Mouse (Mus musculus): ENCODE measurements around the gene Dguok. TPM values are rescaled to one million over a fixed set of nuclear protein-coding genes. Genes with fewer than 3 reads are reported as not detected.

Gene Dguok
- total RNA-seq, 2 experiments from 2014 or later, result 17.8 to 20.6 TPM

DNA sequence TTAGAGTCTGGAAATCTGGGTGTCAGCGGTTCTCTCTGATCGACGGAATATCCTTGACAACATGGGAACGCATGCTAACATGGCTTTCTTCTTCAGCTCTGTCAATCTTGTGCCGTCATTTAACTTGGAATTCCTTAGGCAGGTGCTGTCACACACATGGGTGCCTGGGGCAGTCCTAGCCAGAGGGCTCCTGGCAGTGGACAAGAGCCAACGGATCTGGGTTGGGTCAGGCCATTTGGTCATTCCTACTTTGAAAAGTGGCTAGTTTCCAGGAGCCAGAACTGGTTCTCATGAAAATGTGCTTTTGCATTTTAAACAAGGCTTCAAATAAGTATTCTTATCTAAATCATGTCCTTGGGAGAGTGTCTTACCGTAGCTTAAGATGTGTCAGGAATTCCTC is 35.0 kb downstream of the Dguok start:
- intact Hi-C loops (cut with DNase I), result no loop called here
- no peak for DNase-seq
- TF ChIP-seq CTCF (IDR thresholded peaks at IDR 0.05), result no peak
- Histone ChIP-seq H3K4me3 (no peak overlapping the region), H3K27ac (no peak overlapping the region)

DNA sequence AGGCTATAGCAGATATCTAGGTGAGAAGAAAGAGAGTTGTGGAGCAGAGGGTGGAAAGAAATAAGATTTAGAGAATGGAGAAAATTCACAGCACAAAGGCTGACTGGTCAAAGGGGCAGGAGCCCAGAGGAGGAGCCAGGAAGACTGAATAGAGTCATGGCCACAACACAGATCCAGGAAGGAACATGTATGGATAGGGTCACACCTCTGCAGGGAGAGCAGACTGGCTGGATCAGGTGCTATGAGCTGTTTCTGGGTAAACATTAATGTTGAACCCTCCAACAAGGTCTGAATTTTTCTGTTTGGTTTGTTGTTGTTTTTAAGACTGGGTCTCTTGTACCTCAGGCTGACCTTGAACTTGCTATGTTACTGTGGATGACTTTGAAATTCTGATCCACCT is 42.8 kb downstream of the Dguok start:
- H3K27ac ChIP-seq, result no peak overlapping the region

GRCm38 (mm10) chr6:83459034-83459644 is 47.6 kb downstream of the Dguok start, which contains the start of gene Tet3:
TSS of gene Tet3 (minus strand) at chr6:83459084.
- DNase-seq, result no peak
- no peak within 1 kb of the TSS for H3K27ac ChIP-seq
- intact Hi-C loops (cut with DNase I), result loop anchor here (5.0 kb wide), 1 partner anchor 102 kb away; no protein-coding TSS in a partner anchor
- no peak within 1 kb of the TSS for H3K4me3 ChIP-seq
- TF ChIP-seq CTCF (IDR thresholded peaks at IDR 0.05), result no peak

More for the DNA sequence above, 42.8 kb downstream of the Dguok start:
- no peak for DNase-seq
- intact Hi-C loops (cut with DNase I), result no loop called here
- TF ChIP-seq CTCF (IDR thresholded peaks at IDR 0.05), result no peak
- H3K4me3 ChIP-seq, result no peak overlapping the region

- no peak for DNase-seq
- H3K4me3 ChIP-seq, result peak overlapping the region; percentile 93
- intact Hi-C loops (cut with DNase I), result loop anchor here (2.0 to 5.0 kb wide), 2 partner anchors 50 to 100 kb away; partner anchors contain the start of gene Dguok
- TF ChIP-seq CTCF (IDR thresholded peaks at IDR 0.05), result no peak
- peak overlapping the region; percentile 89 for H3K27ac ChIP-seq
Observed at GRCm38 (mm10) chr6:83456984-83457810, 49.6 kb downstream of the Dguok start.

DNA sequence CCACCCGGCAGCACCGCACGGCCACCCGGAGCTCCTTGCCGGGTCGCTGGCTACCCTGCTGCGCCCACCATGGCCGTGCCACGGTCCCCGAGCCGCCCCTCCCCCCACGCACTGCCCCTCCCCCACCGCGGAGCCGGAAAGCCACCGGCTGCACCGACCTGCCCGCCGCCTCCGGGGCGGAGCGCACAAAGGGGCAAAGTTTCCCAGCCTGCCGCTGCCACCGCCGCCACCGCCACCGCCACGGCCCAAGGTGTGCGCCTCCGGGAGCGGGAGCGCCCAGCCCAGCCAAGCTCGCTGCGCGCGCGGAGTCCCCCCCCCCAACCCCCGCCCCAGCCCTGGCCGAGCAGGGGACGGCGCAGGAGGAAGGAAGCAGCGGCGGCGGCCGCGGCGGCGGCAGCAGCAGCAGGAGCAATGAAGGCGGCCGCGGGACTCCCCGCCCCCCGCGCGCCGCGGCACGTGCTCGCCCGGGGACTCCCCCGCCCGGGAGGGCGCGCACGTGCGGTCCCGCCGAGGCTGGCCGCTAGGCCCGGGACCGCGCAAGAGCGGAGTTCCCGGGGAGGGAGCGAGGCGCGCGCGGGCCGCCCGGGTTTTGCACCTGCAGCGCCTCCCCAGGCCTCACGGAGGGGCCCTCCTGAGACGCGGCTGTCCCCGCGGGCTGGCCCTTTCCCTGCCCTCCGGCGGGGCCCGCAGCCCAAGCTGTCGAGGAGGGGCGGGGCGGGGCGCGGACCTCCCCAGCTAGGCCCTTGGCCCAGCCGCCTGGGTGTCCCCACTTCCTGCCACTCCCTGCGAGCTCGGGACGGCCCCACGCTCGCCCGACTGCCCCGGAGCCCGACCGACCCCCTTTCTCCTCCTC is 50.4 kb downstream of the Dguok start:
- intact Hi-C loops (cut with DNase I), result loop anchor here (2.0 to 5.0 kb wide), 2 partner anchors 50 to 99 kb away; partner anchors contain the start of gene Dguok
- peak overlapping the region; percentile 93 for H3K4me3 ChIP-seq
- H3K27ac ChIP-seq, result peak overlapping the region; percentile 89
- peak; percentile 88 for DNase-seq
- peak; percentile 51 for TF ChIP-seq CTCF (IDR thresholded peaks at IDR 0.05)

DNA sequence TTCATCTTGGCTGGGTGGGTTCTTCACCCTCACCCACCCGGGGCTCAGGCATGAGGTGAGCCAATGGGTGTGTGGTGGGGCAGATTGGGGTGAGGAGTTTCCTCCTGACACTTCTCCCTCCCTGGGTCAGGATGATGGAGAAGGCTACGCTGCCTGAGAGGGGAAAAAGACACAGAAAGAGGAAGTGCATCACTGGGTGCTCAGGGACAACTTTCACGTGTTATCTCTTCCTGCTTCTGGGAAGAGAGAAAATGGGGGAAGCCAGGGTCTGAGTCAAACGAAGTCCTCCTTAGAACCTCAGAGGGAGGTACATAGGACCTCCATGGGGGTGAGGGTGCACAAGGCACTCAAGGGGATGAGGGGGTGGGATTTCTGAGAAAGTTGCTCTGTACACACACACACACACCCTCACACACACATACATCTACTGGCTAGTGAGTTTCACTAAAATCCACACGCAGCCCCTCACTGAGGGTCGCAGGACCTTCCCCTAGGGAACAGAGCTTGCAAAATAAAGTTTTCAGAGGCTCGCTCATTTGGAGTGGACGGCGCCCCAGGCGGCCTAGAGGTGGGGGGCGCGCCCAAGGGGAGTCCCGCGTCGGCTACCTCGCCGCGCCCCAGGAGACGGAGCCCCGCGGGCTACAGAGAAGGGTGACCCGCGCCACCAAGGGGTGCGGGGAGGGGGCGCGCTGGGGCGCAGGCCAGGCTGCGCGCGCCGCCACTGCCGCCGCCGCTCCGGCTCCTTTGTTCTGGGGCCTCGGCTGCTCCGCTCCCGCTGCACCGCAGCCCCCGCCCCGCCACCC is 51.2 kb downstream of the Dguok start:
- no peak; the same call in 1 of the 2 replicates for TF ChIP-seq CTCF (IDR thresholded peaks at IDR 0.05)
- H3K4me3 ChIP-seq, result peak overlapping the region; percentile 93
- H3K27ac ChIP-seq, result peak overlapping the region; percentile 89
- peak; percentile 38 for DNase-seq
- intact Hi-C loops (cut with DNase I), result loop anchor here (2.0 to 5.0 kb wide), 3 partner anchors 13 to 98 kb away; partner anchors contain the start of gene Dguok

- Histone ChIP-seq H3K27ac (no peak overlapping the region), H3K4me3 (peak overlapping the region; percentile 43)
- no peak for TF ChIP-seq CTCF (IDR thresholded peaks at IDR 0.05)
- no peak for DNase-seq
- intact Hi-C loops (cut with DNase I), result loop anchor here (2.0 kb wide), 1 partner anchor 15 kb away; no protein-coding TSS in a partner anchor
Observed at GRCm38 (mm10) chr6:83453706-83454105, 53.1 kb downstream of the Dguok start.

DNA sequence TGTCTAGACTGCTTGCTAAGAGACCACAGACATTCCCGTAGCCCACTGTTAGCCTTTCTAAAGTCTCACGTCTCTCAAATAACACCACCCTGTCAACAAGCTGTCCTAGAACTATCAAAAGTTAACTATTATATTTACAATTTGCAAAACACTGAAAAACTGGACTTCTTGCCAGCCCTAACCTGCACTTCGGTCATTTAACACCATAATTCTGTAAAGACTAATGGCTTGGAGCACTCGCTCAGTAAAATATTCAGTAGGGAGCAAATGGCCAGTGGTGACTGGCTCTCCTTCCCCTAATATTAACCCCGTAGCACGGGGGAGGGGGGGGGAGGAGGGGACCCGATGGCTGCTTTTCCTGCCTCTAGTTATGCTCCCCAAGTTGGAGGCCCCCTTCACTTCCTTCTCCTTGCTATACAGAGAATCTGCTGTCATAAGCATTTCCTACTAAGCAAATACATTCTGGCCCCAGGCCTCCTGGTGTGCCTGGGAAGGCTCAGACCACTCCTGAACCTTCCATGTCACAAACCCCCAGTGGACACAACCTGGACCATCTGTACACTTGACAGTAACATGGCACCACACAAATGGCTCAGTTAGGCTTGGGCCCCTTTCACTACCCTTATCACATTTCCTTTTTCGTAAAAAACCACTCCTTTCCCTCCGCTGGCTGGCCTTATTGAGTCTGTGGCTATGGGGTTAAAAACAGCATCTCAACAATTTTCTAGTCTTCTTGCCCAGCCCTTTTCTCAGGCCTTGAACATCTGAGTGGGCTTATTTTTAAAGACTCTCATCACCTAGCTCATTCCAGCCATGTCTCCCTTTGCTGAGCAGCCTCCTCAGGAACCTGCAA is 56.1 kb downstream of the Dguok start:
- no peak overlapping the region for H3K4me3 ChIP-seq
- intact Hi-C loops (cut with DNase I), result no loop called here
- no peak for DNase-seq
- H3K27ac ChIP-seq, result no peak overlapping the region
- no peak for TF ChIP-seq CTCF (IDR thresholded peaks at IDR 0.05)

DNA sequence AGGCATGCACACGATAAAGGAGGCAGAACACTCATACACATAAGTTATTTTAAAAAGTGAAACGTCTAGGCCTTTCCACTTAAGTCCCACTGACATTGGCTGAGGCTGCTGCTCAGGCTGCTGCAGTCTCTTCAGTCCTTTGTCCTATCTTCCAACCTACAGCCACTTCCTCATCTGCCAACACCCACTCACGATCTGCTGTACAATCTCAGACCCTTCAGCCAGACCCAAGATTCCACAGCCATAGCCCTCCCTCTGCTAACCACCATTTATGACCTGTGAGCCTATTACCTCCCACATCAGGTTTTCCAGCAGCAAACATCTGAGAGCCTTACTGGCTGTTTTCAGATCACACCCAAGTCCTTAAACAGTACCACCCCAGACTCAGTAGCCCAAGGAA is 57.3 kb downstream of the Dguok start:
- intact Hi-C loops (cut with DNase I), result no loop called here
- Histone ChIP-seq H3K4me3 (no peak overlapping the region), H3K27ac (no peak overlapping the region)
- no peak for DNase-seq
- no peak for TF ChIP-seq CTCF (IDR thresholded peaks at IDR 0.05)

DNA sequence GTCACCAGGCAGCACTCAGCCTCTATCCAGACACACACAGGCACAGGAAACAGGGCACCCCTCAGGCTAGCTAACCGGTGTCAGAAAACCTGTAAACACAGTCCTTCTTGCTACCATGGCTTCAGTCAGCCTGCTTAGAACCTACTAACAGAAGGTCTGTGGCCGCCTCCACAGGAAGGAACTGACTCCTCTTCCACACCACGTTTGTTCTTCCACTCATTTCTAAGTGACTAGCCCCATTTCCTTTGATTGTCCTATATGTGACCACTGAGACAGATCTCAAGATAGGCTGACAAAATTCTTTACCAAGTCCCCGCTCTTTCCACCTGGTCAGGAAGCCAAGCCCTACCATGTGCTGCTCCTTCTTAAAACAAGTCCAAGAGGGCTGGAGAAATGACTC is 57.9 kb downstream of the Dguok start:
- no peak overlapping the region for H3K4me3 ChIP-seq
- intact Hi-C loops (cut with DNase I), result no loop called here
- TF ChIP-seq CTCF (IDR thresholded peaks at IDR 0.05), result no peak
- DNase-seq, result no peak
- H3K27ac ChIP-seq, result no peak overlapping the region

- Histone ChIP-seq H3K27ac (no peak overlapping the region), H3K4me3 (no peak overlapping the region)
- intact Hi-C loops (cut with DNase I), result no loop called here
- no peak for TF ChIP-seq CTCF (IDR thresholded peaks at IDR 0.05)
- no peak for DNase-seq
Observed at GRCm38 (mm10) chr6:83447031-83447430, 59.7 kb downstream of the Dguok start.

All from gastrocnemius, adult 2 months (tissue).